Mouse (Mus musculus) left cerebral cortex, adult 9 months (tissue): Measurements from ENCODE around the gene Ssb.
"Not testable (repeated sequence)": the region's sequence is repeated elsewhere in the genome, so short reads cannot be mapped to it uniquely, and the experiment has no call there.

Source experiments
- DNase-seq, 2 experiments: peaks; one replicate each; pipeline ENCODE4 v3.0.0; 2022; ENCODE audit warnings: low spot score in 2 of 2

Gene Ssb

GRCm38 (mm10) chr2:69862117-69862657 lies 825 bp downstream of the Ssb start:
- DNase-seq, result no peak

GRCm38 (mm10) chr2:69883990-69884391 lies 22.6 kb downstream of the Ssb start:
- no peak for DNase-seq

- DNase-seq, result no peak
Observed at GRCm38 (mm10) chr2:69884581-69884980, 23.2 kb downstream of the Ssb start.

GRCm38 (mm10) chr2:69885050-69885449 lies 23.7 kb downstream of the Ssb start:
- DNase-seq, result no peak

GRCm38 (mm10) chr2:69885451-69886305 lies 24.3 kb downstream of the Ssb start, which contains the start of gene Mettl5:
Gene Mettl5, minus strand, starts transcription at chr2:69885615.
- peak; percentile 55 to 87 for DNase-seq

- no peak for DNase-seq
Observed at GRCm38 (mm10) chr2:69888957-69889356, 27.6 kb downstream of the Ssb start.

- no peak for DNase-seq
Observed at GRCm38 (mm10) chr2:69890843-69891242, 29.5 kb downstream of the Ssb start.

GRCm38 (mm10) chr2:69893145-69893544 lies 31.8 kb downstream of the Ssb start:
- no peak for DNase-seq

- no peak for DNase-seq
Observed at GRCm38 (mm10) chr2:69893891-69894290, 32.5 kb downstream of the Ssb start.

- no peak for DNase-seq
Observed at GRCm38 (mm10) chr2:69895502-69896223, 34.3 kb downstream of the Ssb start.

- DNase-seq, result no peak
Observed at GRCm38 (mm10) chr2:69896224-69896581, 34.8 kb downstream of the Ssb start.

- peak; percentile 86 to 95 for DNase-seq
Observed at GRCm38 (mm10) chr2:69897039-69897617, 35.8 kb downstream of the Ssb start, which contains the start of gene Ubr3. Gene Ubr3, plus strand, starts transcription at chr2:69897246.

- DNase-seq, result peak; percentile 25 to 34
Observed at GRCm38 (mm10) chr2:69897618-69898575, 36.5 kb downstream of the Ssb start.

- no peak for DNase-seq
Observed at GRCm38 (mm10) chr2:69903541-69903940, 42.2 kb downstream of the Ssb start.

- not testable (repeated sequence) for DNase-seq
Observed at GRCm38 (mm10) chr2:69907394-69907793, 46.0 kb downstream of the Ssb start.

GRCm38 (mm10) chr2:69912801-69913200 lies 51.4 kb downstream of the Ssb start:
- no peak for DNase-seq

GRCm38 (mm10) chr2:69917301-69917700 lies 55.9 kb downstream of the Ssb start:
- DNase-seq, result no peak
